Mouse (Mus musculus) midbrain, embryonic 15.5 days (tissue): ENCODE results near the gene Ccdc106. TPM values are rescaled to one million over a fixed set of nuclear protein-coding genes. Genes with fewer than 3 reads are reported as not detected.
"Not testable (repeated sequence)": the region's sequence is repeated elsewhere in the genome, so short reads cannot be mapped to it uniquely, and the experiment has no call there.

ENCODE experiments used
- ATAC-seq: fragments of 200-750 bp; cut with Nextera tagmentation; replicated peaks from 2 replicates; pipeline ENCODE4 v1.8.0; 2017; ENCODE audit warnings: moderate TSS enrichment
- H3K27ac ChIP-seq: fragments of 300-500 bp; sonication (generic); 2 replicates; pipeline ENCODE4 v1.5.1; 2015; ENCODE audit warnings: mild to moderate bottlenecking, inconsistent platforms
- H3K27me3 ChIP-seq: fragments of 300-500 bp; sonication (generic); replicated peaks from 2 replicates; pipeline ENCODE4 v1.6.1; 2015; ENCODE audit warnings: inconsistent platforms
- H3K36me3 ChIP-seq: fragments of 300-500 bp; sonication (generic); replicated peaks from 2 replicates; pipeline ENCODE4 v1.6.1; 2015; ENCODE audit warnings: inconsistent platforms
- H3K4me1 ChIP-seq: fragments of 300-500 bp; sonication (generic); 2 replicates; pipeline ENCODE4 v1.6.1; 2015; ENCODE audit warnings: inconsistent platforms
- H3K4me2 ChIP-seq: fragments of 300-500 bp; sonication (generic); 2 replicates; pipeline ENCODE4 v1.6.1; 2015; ENCODE audit warnings: inconsistent platforms, mild to moderate bottlenecking, moderate library complexity
- H3K4me3 ChIP-seq: fragments of 300-500 bp; sonication (generic); 2 replicates; pipeline ENCODE4 v1.5.1; 2015; ENCODE audit warnings: mild to moderate bottlenecking, inconsistent platforms
- H3K9ac ChIP-seq: fragments of 300-500 bp; sonication (generic); 2 replicates; pipeline ENCODE4 v1.6.1; 2015; ENCODE audit warnings: mild to moderate bottlenecking, inconsistent platforms
- H3K9me3 ChIP-seq: fragments of 300-500 bp; sonication (generic); 2 replicates; pipeline ENCODE4 v1.6.1; 2016; ENCODE audit warnings: inconsistent platforms
- WGBS: fragments of 180-500 bp; shearing (Covaris S2); methylation state at CpG from one replicate; pipeline ENCODE4 v1.1.7; 2015; ENCODE audit warnings: mixed read lengths; 5-methylcytosine and 5-hydroxymethylcytosine counted together
- polyA plus RNA-seq: library from polyadenylated mRNA; unstranded; fragments of >200 nt; fragmentation: Nextera tagmentation; extraction: Ambion mirVana; gene quantifications from 2 replicates; pipeline ENCODE4 v1.2.1, GENCODE M21; 2015

The Ccdc106 gene
- polyA plus RNA-seq, 1 experiment from 2014 or later: 64.9 TPM

GRCm38 (mm10) chr7:5017352-5017751, 3.0 kb upstream of the Ccdc106 start:
- no peak overlapping the region for H3K4me3 ChIP-seq
- no peaks in the 10 kb centered on the region for H3K27me3 ChIP-seq
- no peaks in the 10 kb centered on the region for H3K9me3 ChIP-seq
- peaks cover 4% of the 10 kb centered on the region; the same call in 1 of the 2 replicates for H3K36me3 ChIP-seq
- 90% methylated on average over 16 of the region's 16 CpGs for WGBS
- ATAC-seq: no peak
- H3K4me2 ChIP-seq: no peak overlapping the region
- no peak overlapping the region for H3K9ac ChIP-seq
- peaks cover 26% of the 10 kb centered on the region for H3K4me1 ChIP-seq
- no peak overlapping the region for H3K27ac ChIP-seq

DNA sequence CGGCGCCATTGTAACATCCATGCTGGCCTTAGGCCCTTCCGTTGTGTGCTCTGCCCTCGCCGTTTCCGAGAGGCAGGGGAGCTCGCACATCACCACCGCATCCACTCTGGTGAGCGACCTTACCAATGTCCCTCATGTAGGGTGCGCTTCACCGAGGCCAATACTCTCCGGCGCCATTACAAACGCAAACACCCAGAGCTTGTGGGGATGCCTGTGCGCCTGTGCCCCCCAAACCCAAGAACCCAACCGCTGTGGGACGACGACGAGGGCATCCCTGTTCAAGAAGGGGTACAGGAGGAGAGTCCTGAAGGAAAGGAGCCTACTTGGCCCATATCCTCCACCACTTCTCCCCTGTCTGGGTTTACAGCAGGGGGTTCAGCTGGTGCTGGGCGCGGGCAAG, 2.4 kb upstream of the Ccdc106 start:
- no peak for ATAC-seq
- 98% methylated on average over 21 of the region's 21 CpGs for WGBS
- Histone ChIP-seq H3K27me3 (no peaks in the 10 kb centered on the region), H3K9me3 (no peaks in the 10 kb centered on the region), H3K4me3 (no peak overlapping the region), H3K36me3 (no peaks in the 10 kb centered on the region), H3K27ac (no peak overlapping the region), H3K9ac (no peak overlapping the region), H3K4me1 (peaks cover 26% of the 10 kb centered on the region), H3K4me2 (no peak overlapping the region)

- Histone ChIP-seq H3K4me1 (peaks cover 22% of the 10 kb centered on the region), H3K27ac (peak overlapping the region; percentile 91), H3K4me2 (peak overlapping the region; percentile 74), H3K4me3 (peak overlapping the region; percentile 74)
- H3K36me3 ChIP-seq, H3K27me3 ChIP-seq, H3K9ac ChIP-seq, H3K9me3 ChIP-seq, ATAC-seq: not testable (repeated sequence)
- 22% methylated on average over 8 of the region's 8 CpGs for WGBS
These were observed 777 bp upstream of the Ccdc106 start for GRCm38 (mm10) chr7:5019576-5019975.

- peaks cover 22% of the 10 kb centered on the region for H3K4me1 ChIP-seq
- peak; percentile 57 for ATAC-seq
- WGBS: 1% methylated on average over 14 of the region's 15 CpGs
- peak overlapping the region; percentile 74 for H3K4me2 ChIP-seq
- H3K27me3 ChIP-seq: no peaks in the 10 kb centered on the region
- peak overlapping the region; percentile 91 for H3K27ac ChIP-seq
- no peaks in the 10 kb centered on the region for H3K9me3 ChIP-seq
- peak overlapping the region; percentile 74 for H3K4me3 ChIP-seq
- H3K36me3 ChIP-seq: no peaks in the 10 kb centered on the region
- H3K9ac ChIP-seq: peak overlapping the region; percentile 81
These were observed 332 bp downstream of the Ccdc106 start for GRCm38 (mm10) chr7:5020685-5021084.

DNA sequence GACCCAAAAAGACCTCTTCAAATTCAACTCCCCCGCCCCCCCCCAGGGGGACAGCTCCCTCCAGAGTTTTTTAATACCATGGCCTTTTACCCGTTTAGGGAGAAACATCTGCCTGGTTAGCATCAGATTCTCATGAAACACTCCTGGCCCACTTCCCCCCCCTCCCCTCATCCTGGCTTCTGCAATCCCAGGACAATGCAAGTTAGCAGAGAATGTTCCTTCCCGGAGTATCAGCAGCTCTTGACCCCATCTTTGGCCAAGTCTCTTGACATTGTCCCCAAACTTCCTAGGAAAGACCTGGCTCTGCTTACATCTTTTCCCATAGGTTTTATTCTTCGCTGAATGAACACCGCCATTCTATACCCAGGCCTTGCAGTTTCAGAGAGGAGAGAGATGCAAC, 844 bp downstream of the Ccdc106 start:
- no peaks in the 10 kb centered on the region for H3K36me3 ChIP-seq
- peak overlapping the region; percentile 91 for H3K27ac ChIP-seq
- H3K9ac ChIP-seq: peak overlapping the region; percentile 81
- H3K4me1 ChIP-seq: peaks cover 17% of the 10 kb centered on the region
- H3K4me2 ChIP-seq: peak overlapping the region; percentile 74
- no peaks in the 10 kb centered on the region for H3K27me3 ChIP-seq
- H3K4me3 ChIP-seq: peak overlapping the region; percentile 74
- H3K9me3 ChIP-seq: no peaks in the 10 kb centered on the region
- ATAC-seq: no peak
- 48% methylated on average over 5 of the region's 5 CpGs for WGBS

- no peaks in the 10 kb centered on the region for H3K27me3 ChIP-seq
- no peaks in the 10 kb centered on the region for H3K4me1 ChIP-seq
- no peak overlapping the region for H3K4me2 ChIP-seq
- no peak overlapping the region for H3K4me3 ChIP-seq
- H3K27ac ChIP-seq: no peak overlapping the region
- H3K36me3 ChIP-seq: peaks cover 48% of the 10 kb centered on the region
- peaks cover 17% of the 10 kb centered on the region for H3K9me3 ChIP-seq
- WGBS: 96% methylated on average over 22 of the region's 22 CpGs
- no peak overlapping the region for H3K9ac ChIP-seq
- ATAC-seq: no peak
These were observed 9.2 kb downstream of the Ccdc106 start for GRCm38 (mm10) chr7:5029543-5029942.

DNA sequence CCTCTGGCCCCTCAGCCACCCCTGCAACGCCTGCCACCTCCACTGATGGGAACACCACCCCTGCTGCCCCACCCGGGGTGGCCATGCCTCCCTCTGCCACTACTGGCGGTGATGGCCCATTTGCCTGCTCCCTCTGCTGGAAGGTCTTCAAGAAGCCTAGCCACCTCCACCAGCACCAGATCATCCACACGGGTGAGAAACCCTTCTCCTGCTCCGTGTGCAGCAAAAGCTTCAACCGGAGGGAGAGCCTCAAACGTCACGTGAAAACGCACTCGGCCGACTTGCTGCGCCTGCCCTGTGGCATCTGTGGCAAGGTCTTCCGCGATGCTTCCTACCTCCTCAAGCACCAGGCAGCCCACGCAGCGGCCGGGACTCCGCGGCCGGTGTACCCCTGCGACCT, 9.6 kb downstream of the Ccdc106 start:
- 94% methylated on average over 21 of the region's 21 CpGs for WGBS
- H3K9ac ChIP-seq: no peak overlapping the region
- no peaks in the 10 kb centered on the region for H3K4me1 ChIP-seq
- peaks cover 17% of the 10 kb centered on the region for H3K9me3 ChIP-seq
- ATAC-seq: 0 out of 2 replicates have a peak, but pooled peaks have one; percentile 19
- H3K27me3 ChIP-seq: no peaks in the 10 kb centered on the region
- no peak overlapping the region for H3K4me2 ChIP-seq
- H3K27ac ChIP-seq: no peak overlapping the region
- peaks cover 50% of the 10 kb centered on the region for H3K36me3 ChIP-seq
- H3K4me3 ChIP-seq: no peak overlapping the region

DNA sequence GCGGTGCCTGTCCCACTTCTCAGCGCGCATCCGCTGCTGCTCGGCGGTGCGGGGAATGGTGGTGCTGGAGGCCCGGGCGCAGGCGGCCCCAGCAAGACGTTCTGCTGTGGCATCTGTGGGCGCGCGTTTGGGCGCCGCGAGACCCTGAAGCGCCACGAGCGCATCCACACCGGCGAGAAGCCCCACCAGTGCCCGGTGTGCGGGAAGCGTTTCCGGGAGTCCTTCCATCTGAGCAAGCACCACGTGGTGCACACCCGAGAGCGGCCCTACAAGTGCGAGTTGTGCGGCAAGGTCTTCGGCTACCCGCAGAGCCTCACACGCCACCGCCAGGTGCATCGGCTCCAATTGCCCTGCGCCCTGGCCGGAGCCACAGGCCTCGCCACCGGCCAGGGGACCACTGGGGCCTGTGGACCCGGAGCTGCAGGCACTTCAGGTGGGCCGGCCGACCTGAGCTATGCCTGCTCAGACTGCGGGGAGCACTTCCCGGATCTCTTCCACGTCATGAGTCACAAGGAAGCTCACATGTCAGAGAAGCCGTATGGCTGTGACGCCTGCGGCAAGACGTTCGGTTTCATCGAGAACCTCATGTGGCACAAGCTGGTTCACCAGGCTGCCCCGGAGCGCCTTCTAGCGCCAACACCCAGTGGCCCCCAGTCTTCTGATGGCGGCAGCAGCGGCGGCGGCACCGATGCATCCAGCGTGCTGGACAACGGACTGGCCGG, 10.4 kb downstream of the Ccdc106 start:
- H3K27me3 ChIP-seq: no peaks in the 10 kb centered on the region
- 86% methylated on average over 63 of the region's 63 CpGs for WGBS
- no peak for ATAC-seq
- no peak overlapping the region for H3K4me2 ChIP-seq
- no peak overlapping the region for H3K27ac ChIP-seq
- no peaks in the 10 kb centered on the region for H3K4me1 ChIP-seq
- H3K36me3 ChIP-seq: peaks cover 57% of the 10 kb centered on the region
- H3K4me3 ChIP-seq: no peak overlapping the region
- peaks cover 17% of the 10 kb centered on the region for H3K9me3 ChIP-seq
- no peak overlapping the region for H3K9ac ChIP-seq

DNA sequence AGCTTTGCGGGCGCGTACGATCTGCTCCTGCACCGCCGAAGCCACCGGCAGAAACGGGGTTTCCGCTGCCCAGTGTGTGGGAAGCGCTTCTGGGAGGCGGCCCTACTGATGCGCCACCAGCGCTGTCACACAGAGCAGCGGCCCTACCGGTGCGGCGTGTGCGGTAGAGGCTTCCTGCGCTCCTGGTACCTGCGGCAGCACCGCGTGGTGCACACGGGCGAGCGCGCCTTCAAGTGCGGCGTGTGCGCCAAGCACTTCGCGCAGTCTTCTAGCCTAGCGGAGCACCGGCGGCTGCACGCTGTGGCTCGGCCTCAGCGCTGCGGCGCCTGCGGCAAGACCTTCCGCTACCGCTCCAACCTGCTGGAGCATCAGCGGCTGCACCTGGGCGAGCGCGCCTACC, 11.1 kb downstream of the Ccdc106 start:
- Histone ChIP-seq H3K27me3 (no peaks in the 10 kb centered on the region), H3K9ac (no peak overlapping the region), H3K27ac (no peak overlapping the region), H3K4me3 (no peak overlapping the region), H3K9me3 (peaks cover 17% of the 10 kb centered on the region), H3K4me2 (no peak overlapping the region), H3K4me1 (no peaks in the 10 kb centered on the region), H3K36me3 (peaks cover 62% of the 10 kb centered on the region)
- 84% methylated on average over 46 of the region's 46 CpGs for WGBS
- no peak; the same call in 1 of the 2 replicates for ATAC-seq

DNA sequence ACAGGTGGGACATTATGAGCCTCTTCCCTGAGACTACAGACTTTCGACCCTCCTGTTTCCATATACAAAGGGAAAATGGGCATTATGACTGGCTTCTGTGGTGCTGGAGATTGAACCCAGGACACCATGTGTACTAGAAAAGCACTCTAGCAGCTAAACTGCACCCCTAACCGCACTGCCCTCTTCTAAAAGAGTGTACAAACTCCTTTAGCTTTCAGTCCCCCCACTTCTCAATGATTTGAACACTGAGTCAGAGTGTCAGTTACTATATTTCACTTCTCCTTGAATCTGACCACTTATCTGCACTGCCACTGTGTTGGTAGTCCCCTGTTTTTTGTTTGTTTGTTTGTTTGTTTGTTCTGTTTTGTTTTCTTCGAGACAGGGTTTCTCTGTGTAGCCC, 13.5 kb downstream of the Ccdc106 start, which contains the start of gene 4632433K11Rik:
Gene 4632433K11Rik, plus strand, starts transcription at position 301 of the 400 bp plus-strand sequence.
- H3K4me3 ChIP-seq: no peak within 1 kb of the TSS
- no peak within 1 kb of the TSS for H3K4me2 ChIP-seq
- peaks cover 17% of the 10 kb centered on the region for H3K9me3 ChIP-seq
- H3K27me3 ChIP-seq: no peaks in the 10 kb centered on the region
- no peak within 1 kb of the TSS for H3K27ac ChIP-seq
- no peak within 1 kb of the TSS for H3K9ac ChIP-seq
- 92% methylated on average over 3 of the region's 3 CpGs for WGBS
- H3K4me1 ChIP-seq: peaks cover 11% of the 10 kb centered on the region
- no peak for ATAC-seq
- peaks cover 62% of the 10 kb centered on the region for H3K36me3 ChIP-seq

- no peak overlapping the region for H3K9ac ChIP-seq
- 97% methylated on average over 17 of the region's 17 CpGs for WGBS
- ATAC-seq: no peak
- no peaks in the 10 kb centered on the region for H3K27me3 ChIP-seq
- H3K4me1 ChIP-seq: peaks cover 19% of the 10 kb centered on the region
- peaks cover 9% of the 10 kb centered on the region for H3K9me3 ChIP-seq
- H3K4me3 ChIP-seq: no peak overlapping the region
- H3K4me2 ChIP-seq: no peak overlapping the region
- no peak overlapping the region for H3K27ac ChIP-seq
- peaks cover 43% of the 10 kb centered on the region for H3K36me3 ChIP-seq
These were observed 15.3 kb downstream of the Ccdc106 start for GRCm38 (mm10) chr7:5035628-5036027.

DNA sequence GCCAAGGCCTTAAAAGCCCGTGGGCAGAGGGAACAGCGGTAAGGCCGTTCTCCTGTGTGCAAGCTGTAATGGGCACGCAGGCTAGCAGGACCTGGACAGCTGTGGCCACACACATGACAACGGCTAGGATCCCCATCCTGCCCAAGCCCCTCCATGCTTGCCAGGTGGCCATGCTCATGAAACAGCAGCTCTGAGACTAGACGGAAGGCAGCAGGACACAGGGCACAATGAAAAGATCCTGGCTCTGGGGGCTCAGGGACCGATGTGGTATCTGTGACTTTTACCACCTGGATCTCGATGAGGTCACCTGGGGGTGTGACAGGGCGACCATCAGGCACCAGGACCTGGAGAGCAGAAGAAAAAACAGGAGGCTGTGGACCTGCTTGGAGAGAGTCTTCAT, 15.8 kb downstream of the Ccdc106 start:
- H3K4me1 ChIP-seq: peaks cover 19% of the 10 kb centered on the region
- H3K9me3 ChIP-seq: peaks cover 4% of the 10 kb centered on the region; the same call in 1 of the 2 replicates
- H3K36me3 ChIP-seq: peaks cover 38% of the 10 kb centered on the region
- H3K4me3 ChIP-seq: no peak overlapping the region
- WGBS: 95% methylated on average over 9 of the region's 9 CpGs
- ATAC-seq: no peak
- no peak overlapping the region for H3K9ac ChIP-seq
- no peaks in the 10 kb centered on the region for H3K27me3 ChIP-seq
- no peak overlapping the region for H3K4me2 ChIP-seq
- no peak overlapping the region for H3K27ac ChIP-seq

GRCm38 (mm10) chr7:5037026-5037425, 16.7 kb downstream of the Ccdc106 start:
- H3K9me3 ChIP-seq: no peaks in the 10 kb centered on the region
- H3K4me2 ChIP-seq: peak overlapping the region; percentile 58
- 95% methylated on average over 7 of the region's 7 CpGs for WGBS
- no peak overlapping the region for H3K27ac ChIP-seq
- H3K27me3 ChIP-seq: no peaks in the 10 kb centered on the region
- H3K4me3 ChIP-seq: no peak overlapping the region
- no peak for ATAC-seq
- peaks cover 19% of the 10 kb centered on the region for H3K4me1 ChIP-seq
- H3K36me3 ChIP-seq: peaks cover 30% of the 10 kb centered on the region
- no peak overlapping the region for H3K9ac ChIP-seq
